Mouse (Mus musculus) ZHBTc4 (cell line): ENCODE measurements around the gene Sarnp.

ENCODE experiments used
- DNase-seq: peaks from one replicate; pipeline ENCODE4 v3.0.0-alpha.2; 2011; ENCODE audit warnings: low read depth, low spot score

The Sarnp gene

DNA sequence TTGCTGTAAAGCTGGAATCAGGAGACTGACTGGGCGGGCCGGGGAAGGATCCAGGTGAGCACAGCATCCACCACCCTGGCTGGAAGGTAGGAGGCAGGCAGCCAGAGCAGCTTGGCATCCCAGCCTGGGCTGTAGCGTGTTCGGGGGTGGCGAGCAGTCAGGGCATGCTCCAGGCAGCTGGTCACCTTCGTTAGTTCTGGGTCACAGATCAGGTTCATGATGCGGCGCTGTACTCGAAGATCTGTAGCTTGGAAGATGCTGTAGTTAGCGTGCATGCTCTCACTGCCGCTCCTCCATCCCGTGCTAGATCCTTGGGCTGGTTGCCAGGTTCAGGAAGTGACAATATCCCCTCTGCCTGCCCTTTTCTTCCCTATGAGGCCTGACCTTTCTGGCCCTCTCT, 96.6 kb downstream of the Sarnp start:
- no peak for DNase-seq

DNA sequence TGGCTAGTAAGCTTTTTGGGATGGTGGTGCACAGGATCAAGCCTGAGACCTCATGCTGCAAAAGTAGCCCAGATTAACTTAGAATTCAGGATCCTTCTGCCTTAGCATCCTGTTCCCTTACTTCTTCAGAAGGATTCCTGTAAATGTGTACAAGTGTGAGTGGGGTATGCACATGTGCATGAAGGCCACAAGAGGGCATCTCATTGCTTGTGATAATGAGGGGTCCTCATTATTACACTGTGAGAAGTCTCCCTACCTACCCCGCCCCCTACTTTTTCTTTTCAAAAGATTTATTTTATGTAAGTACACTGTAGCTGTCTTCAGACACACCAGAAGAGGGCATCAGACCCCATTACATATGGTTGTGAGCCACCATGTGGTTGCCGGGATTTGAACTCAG, 98.4 kb downstream of the Sarnp start:
- no peak for DNase-seq

DNA sequence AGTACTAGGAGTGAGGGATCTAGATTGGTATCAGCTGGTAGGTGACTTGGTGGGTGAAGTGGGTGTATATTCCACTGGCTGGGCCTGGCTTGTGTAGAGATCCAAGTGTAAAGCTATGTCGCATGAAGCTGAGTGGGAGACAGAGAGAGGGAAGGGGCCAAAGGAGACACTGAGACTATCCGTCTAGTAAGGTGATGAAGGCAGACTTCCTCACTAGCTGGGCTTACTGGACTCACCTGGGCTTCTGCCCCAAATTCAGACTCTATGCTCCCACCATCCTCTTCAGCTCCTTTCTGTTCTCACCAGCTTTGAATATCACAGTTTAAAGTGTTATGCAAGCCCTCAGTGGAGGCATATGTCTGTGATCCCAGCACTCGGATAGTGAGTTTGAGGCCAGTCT, 99.5 kb downstream of the Sarnp start:
- DNase-seq, result no peak

- DNase-seq, result no peak
These were observed 100.3 kb downstream of the Sarnp start for GRCm38 (mm10) chr10:128917400-128917799.

GRCm38 (mm10) chr10:128918246-128918645, 101.1 kb downstream of the Sarnp start:
- DNase-seq, result no peak

DNA sequence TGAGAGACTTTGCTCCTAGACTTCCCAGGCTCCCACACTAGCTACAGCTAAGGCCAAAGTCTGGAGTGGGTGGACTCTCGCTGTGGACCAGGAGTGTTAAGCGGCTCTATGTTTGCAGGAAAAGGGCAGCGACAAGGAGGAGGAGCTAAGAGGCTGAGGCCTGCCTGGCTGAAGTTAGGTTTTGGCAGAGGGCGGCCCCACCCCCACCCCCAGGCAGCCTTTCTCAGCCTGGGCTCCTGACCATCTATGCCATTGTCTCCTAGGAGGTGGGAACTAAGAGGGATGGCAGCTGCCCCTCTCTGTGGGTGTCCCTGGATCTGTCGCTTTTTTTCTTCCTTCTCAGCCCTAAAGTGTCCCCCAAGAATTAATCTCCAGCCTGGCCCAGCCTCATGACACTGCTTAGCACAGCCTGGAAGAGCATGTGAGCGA, 102.1 kb downstream of the Sarnp start:
- peak; percentile 40 for DNase-seq

GRCm38 (mm10) chr10:128919966-128920365, 102.8 kb downstream of the Sarnp start:
- DNase-seq, result no peak

GRCm38 (mm10) chr10:128920736-128921161, 103.6 kb downstream of the Sarnp start:
- peak; percentile 67 for DNase-seq

GRCm38 (mm10) chr10:128921251-128921650, 104.1 kb downstream of the Sarnp start:
- no peak for DNase-seq

- no peak for DNase-seq
These were observed 105.0 kb downstream of the Sarnp start for GRCm38 (mm10) chr10:128921883-128922821.

- no peak for DNase-seq
These were observed 105.6 kb downstream of the Sarnp start, which contains the start of gene Rdh5 for GRCm38 (mm10) chr10:128922822-128923012. TSS of gene Rdh5 (minus strand) at chr10:128922888.

DNA sequence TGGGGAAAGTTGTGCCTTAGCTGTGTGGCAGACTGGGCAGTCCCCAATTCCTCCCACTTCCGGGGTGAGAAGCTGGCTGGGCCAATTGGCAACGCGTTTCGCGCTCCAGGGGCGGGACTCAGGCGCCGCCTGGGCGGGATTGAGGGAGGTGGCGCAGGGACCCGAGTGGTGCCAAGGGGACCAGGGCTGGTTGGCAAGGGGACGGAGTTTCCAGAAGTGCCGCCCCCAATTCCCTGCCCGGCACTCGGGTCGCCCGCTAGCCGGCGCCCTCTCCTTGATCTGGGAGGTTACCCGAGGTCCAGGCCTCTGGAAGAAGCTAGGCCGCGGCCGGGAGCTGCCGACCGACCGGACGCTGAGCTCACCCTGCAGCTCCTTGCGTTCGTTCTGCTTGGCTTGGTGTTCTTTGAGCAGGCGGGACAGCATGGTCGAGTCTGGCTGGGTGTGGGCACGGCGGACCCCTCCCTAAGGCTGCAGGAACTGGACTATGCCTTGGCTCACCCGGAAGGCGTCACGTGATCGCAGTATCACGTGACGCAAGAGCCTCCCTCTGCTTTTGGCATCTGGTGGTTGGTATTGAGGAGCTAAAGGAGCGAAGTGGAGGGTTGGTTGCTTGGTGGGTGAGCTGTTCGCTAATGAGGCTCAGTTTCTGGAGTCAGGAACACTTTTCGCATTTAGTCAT, 106.0 kb downstream of the Sarnp start:
- peak; percentile 98 for DNase-seq

GRCm38 (mm10) chr10:128923935-128924334, 106.8 kb downstream of the Sarnp start, which contains the start of gene Bloc1s1:
TSS of gene Bloc1s1 (minus strand) at chr10:128924035.
- no peak for DNase-seq
